In the genomic region with DNA sequence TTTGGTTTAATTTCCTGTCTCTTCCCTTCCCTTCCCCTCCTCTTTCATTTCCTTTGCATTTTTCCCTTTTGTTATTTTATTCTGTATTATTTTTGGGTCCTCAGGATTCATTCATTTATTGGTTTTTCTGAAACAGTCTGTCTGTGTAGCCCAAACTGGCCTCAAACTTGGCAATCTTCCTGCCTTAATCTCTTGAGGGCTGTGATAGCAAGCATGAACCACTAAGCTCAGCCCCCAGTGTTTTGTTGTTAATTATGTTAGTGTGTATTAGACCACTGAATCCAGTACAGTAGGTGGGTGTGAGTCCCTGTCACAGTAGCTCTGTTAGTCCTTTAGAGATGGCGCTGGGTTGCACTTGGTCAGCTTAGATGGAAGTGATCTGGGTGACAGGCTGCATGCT, we compare ENCODE assay signal across 20 mouse cellular contexts.
DNase-seq lines count a peak whose midpoint lies in the region; ATAC-seq and TF ChIP-seq lines count a peak whose summit lies in the region.
"Had no signal": no experiment of that assay in that cellular context is flagged by ENCODE, and none has a peak within 500 bp of the region (broad histone marks: within the 10 kb centered on the region; RNA-seq: fewer than 3 reads in every experiment).

No protein-coding gene starts in this region.

- intact Hi-C loops in left cerebral cortex, postnatal 25 days (cut with DNase I): no loop called here

- H3K9ac ChIP-seq in hindbrain, embryonic 14.5 days: no peak overlapping the region
- H3K9ac ChIP-seq in midbrain, embryonic 13.5 days (replicated peaks): no peak overlapping the region
- H3K9ac ChIP-seq in midbrain, embryonic 16.5 days (ENCODE audit: low read depth, low read length): no peak overlapping the region
- H3K9ac ChIP-seq: embryonic facial prominence, embryonic 12.5 days; embryonic facial prominence, embryonic 15.5 days; forebrain, embryonic 15.5 days; hindbrain, embryonic 15.5 days; intestine, embryonic 15.5 days had no signal

- peaks cover 9% of the 10 kb centered on the region; the same call in 1 of the 2 replicates for H3K4me1 ChIP-seq in hindbrain, embryonic 14.5 days (replicated peaks; ENCODE audit: control insufficient read depth, insufficient read depth, low read length)
- H3K4me1 ChIP-seq in hindbrain, embryonic 10.5 days (replicated peaks): peaks cover 10% of the 10 kb centered on the region
- peaks cover 16% of the 10 kb centered on the region for H3K4me1 ChIP-seq in midbrain, embryonic 13.5 days (replicated peaks)
- H3K4me1 ChIP-seq in midbrain, embryonic 16.5 days (ENCODE audit: control insufficient read depth, insufficient read depth, low read length): peaks cover 5% of the 10 kb centered on the region
- H3K4me1 ChIP-seq: embryonic facial prominence, embryonic 12.5 days; embryonic facial prominence, embryonic 15.5 days had no signal

- WGBS in hindbrain, embryonic 14.5 days: 86% methylated on average over 1 of the region's 1 CpGs
- WGBS in hindbrain, embryonic 10.5 days: 90% methylated on average over 1 of the region's 1 CpGs
- 83% methylated on average over 1 of the region's 1 CpGs for WGBS in midbrain, embryonic 13.5 days
- WGBS in midbrain, embryonic 16.5 days: 68% methylated on average over 1 of the region's 1 CpGs

- H3K36me3 ChIP-seq in hindbrain, embryonic 14.5 days (replicated peaks; ENCODE audit: control insufficient read depth, insufficient read depth): no peaks in the 10 kb centered on the region
- H3K36me3 ChIP-seq in hindbrain, embryonic 10.5 days: no peaks in the 10 kb centered on the region
- no peaks in the 10 kb centered on the region for H3K36me3 ChIP-seq in midbrain, embryonic 13.5 days
- H3K36me3 ChIP-seq in midbrain, embryonic 16.5 days (ENCODE audit: control insufficient read depth, insufficient read depth, low read length): no peaks in the 10 kb centered on the region
- H3K36me3 ChIP-seq: embryonic facial prominence, embryonic 12.5 days; embryonic facial prominence, embryonic 15.5 days; forebrain, embryonic 15.5 days; hindbrain, embryonic 15.5 days; intestine, embryonic 15.5 days had no signal

- DNase-seq in hindbrain, embryonic 14.5 days (ENCODE audit: low spot score): no peak
- DNase-seq in hindbrain, embryonic 10.5 days (ENCODE audit: low spot score): no peak
- peak; percentile 64 for DNase-seq in brain, embryonic 14.5 days (ENCODE audit: low read depth)
- no peak for DNase-seq in left cerebral cortex, postnatal 25 days (ENCODE audit: low spot score in 2 of 2)
- DNase-seq in adrenal gland, postnatal 4 days (ENCODE audit: low spot score in 2 of 2): no peak
- DNase-seq: adrenal gland, adult 2 months; adrenal gland, postnatal 14 days; gastrocnemius, postnatal 10 days; gastrocnemius, postnatal 36 days; heart, adult 11 months had no signal

- H3K27ac ChIP-seq in hindbrain, embryonic 14.5 days: 0 out of 2 replicates have a peak overlapping the region, but pooled peaks have one; percentile 30
- H3K27ac ChIP-seq in hindbrain, embryonic 10.5 days: no peak overlapping the region
- no peak overlapping the region for H3K27ac ChIP-seq in midbrain, embryonic 13.5 days
- no peak overlapping the region for H3K27ac ChIP-seq in midbrain, embryonic 16.5 days (ENCODE audit: low read length)
- H3K27ac ChIP-seq: embryonic facial prominence, embryonic 12.5 days; embryonic facial prominence, embryonic 15.5 days; forebrain, embryonic 15.5 days; hindbrain, embryonic 15.5 days; intestine, embryonic 15.5 days had no signal

- TF ChIP-seq CTCF in brain, embryonic 14.5 days (IDR thresholded peaks at IDR 0.05; ENCODE audit: borderline replicate concordance, extremely low read depth, insufficient read depth, insufficient read length): no peak

- no peaks in the 10 kb centered on the region for H3K27me3 ChIP-seq in hindbrain, embryonic 14.5 days (ENCODE audit: control insufficient read depth, insufficient read depth, low read length)
- no peaks in the 10 kb centered on the region for H3K27me3 ChIP-seq in hindbrain, embryonic 10.5 days (ENCODE audit: insufficient read depth, poor library complexity, severe bottlenecking)
- no peaks in the 10 kb centered on the region for H3K27me3 ChIP-seq in midbrain, embryonic 13.5 days
- H3K27me3 ChIP-seq in midbrain, embryonic 16.5 days (ENCODE audit: control insufficient read depth, insufficient read depth, low read depth, low read length): no peaks in the 10 kb centered on the region
- H3K27me3 ChIP-seq: embryonic facial prominence, embryonic 12.5 days; embryonic facial prominence, embryonic 15.5 days; forebrain, embryonic 15.5 days; hindbrain, embryonic 15.5 days; intestine, embryonic 15.5 days had no signal

- no peaks in the 10 kb centered on the region for H3K9me3 ChIP-seq in hindbrain, embryonic 14.5 days (ENCODE audit: control insufficient read depth, low read length)
- H3K9me3 ChIP-seq in hindbrain, embryonic 10.5 days: no peaks in the 10 kb centered on the region
- H3K9me3 ChIP-seq in midbrain, embryonic 13.5 days: no peaks in the 10 kb centered on the region
- no peaks in the 10 kb centered on the region for H3K9me3 ChIP-seq in midbrain, embryonic 16.5 days (replicated peaks; ENCODE audit: control insufficient read depth, low read length, poor library complexity, severe bottlenecking)
- H3K9me3 ChIP-seq: embryonic facial prominence, embryonic 12.5 days; embryonic facial prominence, embryonic 15.5 days; forebrain, embryonic 15.5 days; hindbrain, embryonic 15.5 days; intestine, embryonic 15.5 days had no signal

- no peak overlapping the region for H3K4me3 ChIP-seq in hindbrain, embryonic 14.5 days (replicated peaks; ENCODE audit: low read length)
- no peak overlapping the region for H3K4me3 ChIP-seq in hindbrain, embryonic 10.5 days
- H3K4me3 ChIP-seq in midbrain, embryonic 13.5 days (replicated peaks): no peak overlapping the region
- H3K4me3 ChIP-seq in midbrain, embryonic 16.5 days (ENCODE audit: low read depth, low read length): no peak overlapping the region
- H3K4me3 ChIP-seq: embryonic facial prominence, embryonic 12.5 days; embryonic facial prominence, embryonic 15.5 days; forebrain, embryonic 15.5 days; hindbrain, embryonic 15.5 days; intestine, embryonic 15.5 days had no signal

- no peak for TF ChIP-seq POLR2A in brain, embryonic 14.5 days (IDR thresholded peaks at IDR 0.05; ENCODE audit: borderline replicate concordance, extremely low read depth, insufficient read depth, insufficient read length, poor library complexity, severe bottlenecking)

- ATAC-seq in hindbrain, embryonic 14.5 days (ENCODE audit: low FRiP score): no peak
- ATAC-seq in midbrain, embryonic 13.5 days: 0 out of 2 replicates have a peak, but pooled peaks have one; percentile 40
- no peak for ATAC-seq in midbrain, embryonic 16.5 days
- ATAC-seq in granulocyte monocyte progenitor cell, adult 5-6 weeks (replicated peaks; ENCODE audit: poor library complexity, severe bottlenecking): 0 out of 2 replicates have a peak, but pooled peaks have one; percentile 20
- ATAC-seq: CD4-positive, CD25-positive, alpha-beta regulatory T cell, adult 4 months; forebrain, embryonic 15.5 days; intestine, embryonic 15.5 days had no signal

- H3K4me2 ChIP-seq in hindbrain, embryonic 14.5 days (replicated peaks): no peak overlapping the region
- H3K4me2 ChIP-seq in midbrain, embryonic 13.5 days (replicated peaks): no peak overlapping the region
- no peak overlapping the region for H3K4me2 ChIP-seq in midbrain, embryonic 16.5 days (ENCODE audit: low read length)
- H3K4me2 ChIP-seq: embryonic facial prominence, embryonic 12.5 days; embryonic facial prominence, embryonic 15.5 days; forebrain, embryonic 15.5 days; heart, embryonic 11.5 days; hindbrain, embryonic 15.5 days; intestine, embryonic 15.5 days had no signal

Comparison
In these comparisons a context has a peak if more than half of its experiments do, and no peak if none do; other contexts are left out.
1. ATAC-seq: peak in midbrain, embryonic 13.5 days (single experiment) and granulocyte monocyte progenitor cell, adult 5-6 weeks (single experiment); none in hindbrain, embryonic 14.5 days (single experiment) and midbrain, embryonic 16.5 days (single experiment).